Mouse (Mus musculus) gonadal fat pad, adult 2 months (tissue): ENCODE data around the gene Mstn. TPM values are rescaled to one million over a fixed set of nuclear protein-coding genes. Genes with fewer than 3 reads are reported as not detected.

Experiments used
- DNase-seq: peaks from one replicate; pipeline ENCODE4 v3.0.0-alpha.2; 2012; ENCODE audit warnings: low read depth
- polyA plus RNA-seq: library from polyadenylated mRNA; depleted of rRNA; stranded (reverse); fragments of >200 nt; gene quantifications from 2 replicates; pipeline ENCODE4 v1.2.3, GENCODE M21; 2012; rRNA removed

Mstn gene
- 0.12 TPM in 1 of 2 replicates, not detected in the other for polyA plus RNA-seq

DNA sequence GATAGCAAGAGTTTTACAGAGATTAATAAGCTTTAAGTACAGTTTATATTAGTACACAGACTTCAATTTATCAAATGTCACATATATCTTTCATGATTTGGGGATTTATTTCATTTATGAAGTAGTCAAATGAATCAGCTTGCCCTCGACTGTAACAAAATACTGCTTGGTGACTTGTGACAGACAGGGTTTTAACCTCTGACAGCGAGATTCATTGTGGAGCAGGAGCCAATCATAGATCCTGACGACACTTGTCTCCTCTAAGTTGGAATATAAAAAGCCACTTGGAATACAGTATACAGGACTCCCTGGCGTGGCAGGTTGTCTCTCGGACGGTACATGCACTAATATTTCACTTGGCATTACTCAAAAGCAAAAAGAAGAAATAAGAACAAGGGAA lies at the start of gene Mstn:
TSS of gene Mstn (plus strand) at position 301 of the 400 bp plus-strand sequence.
- DNase-seq: no peak

- DNase-seq: no peak
Observed at GRCm38 (mm10) chr1:53014716-53015115, 46.7 kb upstream of the Mstn start.

GRCm38 (mm10) chr1:53015606-53016005 lies 45.8 kb upstream of the Mstn start:
- no peak for DNase-seq

DNA sequence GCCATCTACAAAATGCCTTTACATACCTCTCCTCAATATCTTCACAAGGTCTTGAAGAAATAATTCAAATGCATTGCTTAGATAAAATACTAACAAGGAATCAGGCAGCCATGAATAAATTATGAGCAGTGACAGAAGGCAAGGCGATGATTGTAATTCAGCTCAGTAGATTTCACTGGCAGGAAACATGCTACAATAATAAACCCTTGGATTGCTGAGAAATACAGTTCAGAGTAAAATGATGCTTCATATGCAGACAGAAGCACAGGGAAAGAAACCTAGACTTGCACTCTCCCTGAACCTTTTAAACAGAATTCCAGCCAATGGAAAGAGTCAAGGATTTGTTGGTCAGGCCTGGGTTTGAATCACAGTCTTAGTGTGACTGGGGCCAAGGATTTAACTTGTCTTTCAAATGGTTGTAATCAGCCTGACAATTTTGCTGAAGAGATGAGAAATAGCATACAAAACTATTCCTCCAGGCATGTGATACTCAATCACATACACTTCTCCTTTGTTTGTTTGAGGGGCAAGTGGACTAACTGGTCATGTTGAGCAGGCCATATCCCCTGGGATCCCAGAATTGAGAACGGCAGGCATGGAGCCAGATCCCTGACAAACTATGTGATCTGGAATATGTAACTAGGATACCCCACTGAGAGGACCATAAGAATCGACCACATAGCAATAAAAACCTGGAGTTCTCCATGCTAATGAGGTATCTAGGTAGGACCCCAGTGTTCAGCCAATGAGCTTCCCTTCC lies 42.5 kb upstream of the Mstn start:
- no peak for DNase-seq

DNA sequence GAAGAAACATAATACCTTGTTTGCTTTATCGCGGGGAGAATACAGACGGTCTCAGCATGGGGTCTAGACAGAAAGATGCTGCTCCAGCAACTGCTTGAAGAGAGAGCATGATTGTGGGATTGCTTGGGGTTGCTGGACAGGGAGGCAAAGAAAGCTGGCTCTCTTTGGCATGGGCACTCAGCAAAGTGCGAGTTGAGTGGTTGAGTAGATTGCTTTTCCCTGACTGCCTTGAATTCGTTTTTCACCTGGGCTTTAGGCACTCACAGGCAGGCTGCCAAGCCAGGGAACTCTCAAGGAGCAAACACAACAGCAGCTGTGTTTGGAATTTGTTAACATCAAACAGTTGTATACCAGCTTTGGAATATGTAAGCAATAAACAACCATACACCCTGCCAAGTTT lies 41.4 kb upstream of the Mstn start, which contains the start of gene 1700019D03Rik:
TSS of gene 1700019D03Rik (minus strand) at position 101 of the 400 bp plus-strand sequence.
- no peak for DNase-seq

DNA sequence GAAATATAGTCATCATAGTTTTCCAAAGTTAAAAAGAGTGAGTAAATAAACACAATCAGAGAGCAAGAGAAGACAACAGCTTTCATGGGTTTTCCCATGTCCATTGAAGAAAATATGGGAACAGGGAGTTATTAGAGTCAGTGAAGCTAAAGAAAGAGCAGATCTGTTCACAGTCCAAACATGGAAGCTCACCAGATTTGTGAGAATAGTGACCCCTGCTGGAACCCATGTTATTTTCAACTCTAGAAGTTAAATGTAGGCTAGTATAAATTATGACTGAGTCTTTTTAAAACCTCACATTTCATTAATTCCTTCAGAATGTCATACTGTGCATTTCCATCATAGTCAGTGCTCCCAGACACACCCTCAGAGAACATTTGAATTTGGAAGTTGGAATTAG lies 28.9 kb upstream of the Mstn start:
- no peak for DNase-seq

GRCm38 (mm10) chr1:53037443-53037871 lies 24.0 kb upstream of the Mstn start:
- DNase-seq: no peak

GRCm38 (mm10) chr1:53049763-53050427 lies 11.5 kb upstream of the Mstn start:
- DNase-seq: no peak

DNA sequence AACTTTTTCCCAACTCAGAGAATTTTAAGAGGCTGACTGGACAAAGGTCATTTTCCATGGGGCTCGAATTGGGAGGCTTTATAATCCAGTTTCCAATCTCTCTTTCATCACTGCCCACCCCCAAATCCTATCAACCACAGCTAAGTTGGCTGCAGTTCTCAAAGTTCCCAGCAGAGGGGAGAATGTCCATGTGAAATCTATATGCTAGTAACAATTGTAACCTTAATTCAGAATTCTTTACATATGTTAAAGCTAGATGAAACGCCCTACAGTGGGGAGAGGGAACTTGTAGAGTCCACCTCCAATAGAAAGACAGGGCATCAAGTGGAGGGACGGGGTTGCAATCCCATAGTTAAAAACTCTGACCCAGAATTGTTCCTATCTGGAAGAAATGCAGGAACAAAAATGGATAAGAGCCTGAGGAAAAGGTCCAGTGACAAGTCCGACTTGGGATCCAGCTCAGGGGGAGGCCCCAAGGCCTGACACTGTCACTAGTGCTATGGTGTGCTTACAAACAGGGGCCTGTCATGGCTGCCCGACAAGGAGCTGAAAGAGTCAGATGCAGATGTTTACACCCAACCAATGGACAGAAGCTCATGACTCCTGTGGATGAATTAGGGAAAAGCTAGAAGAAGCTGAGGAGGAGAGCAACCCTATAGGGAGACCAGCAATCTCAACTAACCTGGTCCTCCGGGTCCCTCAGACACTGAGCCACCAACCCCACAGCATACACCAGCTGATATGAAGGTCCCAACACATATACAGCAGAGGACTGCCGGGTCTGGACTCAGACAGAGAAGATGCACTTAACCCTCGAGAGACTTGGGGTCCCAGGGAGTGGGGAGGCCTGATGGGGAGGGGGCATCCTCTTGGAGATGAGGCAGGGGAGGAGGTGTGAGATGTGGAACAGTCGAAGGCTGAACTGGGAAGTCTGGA lies 8.1 kb upstream of the Mstn start:
- DNase-seq: no peak

- no peak for DNase-seq
Observed at GRCm38 (mm10) chr1:53059106-53059505, 2.3 kb upstream of the Mstn start.

GRCm38 (mm10) chr1:53060499-53060898 lies 941 bp upstream of the Mstn start:
- DNase-seq: no peak

GRCm38 (mm10) chr1:53061871-53062608 lies 600 bp downstream of the Mstn start:
- DNase-seq: no peak

- DNase-seq: no peak
Observed at GRCm38 (mm10) chr1:53063921-53064320, 2.5 kb downstream of the Mstn start.

GRCm38 (mm10) chr1:53069726-53070514 lies 8.5 kb downstream of the Mstn start:
- no peak for DNase-seq

DNA sequence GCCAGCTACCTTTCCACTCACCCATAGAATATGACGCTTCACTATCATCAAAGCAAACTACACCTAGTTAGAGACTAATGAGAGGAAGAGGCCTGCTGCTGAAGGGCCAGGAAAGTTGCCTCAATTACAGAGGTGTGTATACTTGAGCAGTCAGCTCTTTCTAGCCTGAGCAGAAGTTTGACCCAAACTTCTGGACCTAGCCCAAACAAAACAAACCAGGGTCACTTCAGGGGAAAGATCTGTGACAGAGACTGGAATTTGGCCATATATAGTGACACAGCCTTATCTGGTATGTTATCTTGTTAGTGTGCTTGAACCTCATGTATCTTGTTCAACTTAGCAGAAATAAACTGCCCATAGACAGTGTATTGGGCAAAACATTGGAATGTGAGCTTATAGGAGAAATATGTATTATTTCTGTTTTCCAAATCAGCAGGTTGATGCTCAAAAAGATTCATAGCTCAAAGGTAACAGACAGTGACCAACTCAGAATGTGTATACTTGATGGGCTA lies 9.3 kb downstream of the Mstn start:
- DNase-seq: no peak

DNA sequence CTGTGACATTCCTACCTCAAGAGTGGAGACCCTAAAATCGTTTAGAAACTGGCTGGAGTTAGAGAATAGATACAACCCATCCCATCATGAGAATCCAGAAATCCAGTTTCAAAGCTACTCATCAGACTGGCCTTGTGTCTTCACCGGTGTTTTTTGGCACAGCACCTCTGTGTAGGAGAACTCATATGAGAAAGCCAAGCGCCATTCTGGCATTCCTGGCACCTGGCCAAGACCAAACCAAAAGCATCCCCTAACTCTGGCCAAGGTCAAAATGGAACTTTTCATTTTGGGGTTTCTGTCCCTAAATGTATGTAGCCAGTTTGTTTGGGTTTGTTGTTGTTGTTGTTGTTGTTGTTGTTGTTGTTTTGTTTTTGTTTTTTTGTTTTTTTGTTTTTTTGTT lies 15.2 kb downstream of the Mstn start:
- no peak for DNase-seq

DNA sequence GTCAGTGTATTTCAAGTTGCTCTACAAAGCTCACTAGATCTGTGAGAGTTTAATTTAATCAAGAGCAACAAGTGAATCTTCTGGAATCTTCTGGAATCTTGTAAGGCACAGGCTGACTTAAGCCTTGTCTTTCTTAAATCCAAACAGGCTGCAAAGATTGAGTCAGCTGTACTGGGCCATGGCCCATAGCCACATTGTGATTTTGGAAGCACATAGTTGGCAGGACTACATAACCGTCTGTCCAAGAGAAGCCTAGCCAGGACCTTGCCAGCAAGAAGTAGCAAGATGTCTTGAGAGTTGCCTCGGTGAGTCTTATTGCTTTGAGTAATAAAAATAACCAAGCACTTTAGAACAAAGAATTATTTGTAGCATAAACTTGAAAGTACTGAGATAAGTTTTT lies 18.4 kb downstream of the Mstn start:
- peak; percentile 44 for DNase-seq

- DNase-seq: no peak
Observed at GRCm38 (mm10) chr1:53080603-53081002, 19.2 kb downstream of the Mstn start.

DNA sequence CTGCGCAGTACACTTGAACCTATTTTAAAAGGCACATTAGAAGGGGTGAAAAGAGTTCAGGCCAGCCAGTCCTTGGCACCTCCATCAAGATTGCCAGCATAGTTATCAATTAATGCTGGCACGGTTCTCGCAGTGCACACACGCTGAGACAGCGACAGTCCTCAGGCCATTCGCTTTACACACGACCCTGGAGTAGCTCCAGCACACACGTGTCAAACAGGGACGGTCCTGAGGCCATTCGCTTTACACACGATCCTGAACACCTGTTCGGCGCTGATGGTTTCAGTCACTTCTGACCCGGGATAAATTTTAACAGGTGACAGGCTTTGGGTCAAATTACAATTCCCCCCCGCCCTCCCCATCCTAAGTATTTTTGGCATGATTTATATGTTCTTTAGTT lies 23.8 kb downstream of the Mstn start:
- no peak for DNase-seq

GRCm38 (mm10) chr1:53085991-53086390 lies 24.6 kb downstream of the Mstn start:
- no peak for DNase-seq
